Mouse (Mus musculus) ES-E14 (cell line): Measurements from ENCODE around the gene Ybx1. TPM values are rescaled to one million over a fixed set of nuclear protein-coding genes. Genes with fewer than 3 reads are reported as not detected.
A peak's percentile ranks its signal among the peaks of the same experiment; 100 is the strongest.

Experiments used
- DNase-seq: peaks from one replicate; pipeline ENCODE4 v3.0.0-alpha.2; 2013; ENCODE audit warnings: low read depth, low spot score
- H3K27ac ChIP-seq: 2 replicates; pipeline ENCODE4 v1.5.1; 2012; ENCODE audit warnings: low read depth, mild to moderate bottlenecking, low read length, moderate library complexity, mixed read lengths; ENCODE audit not compliant: poor library complexity, insufficient read depth, severe bottlenecking
- H3K36me3 ChIP-seq: 2 replicates; pipeline ENCODE4 v1.6.1; 2012; ENCODE audit warnings: mild to moderate bottlenecking, low read length, moderate library complexity, mixed read lengths; ENCODE audit not compliant: control insufficient read depth, poor library complexity, insufficient read depth, severe bottlenecking
- H3K4me1 ChIP-seq, 2 experiments: fragments of 150-350 bp in 1 of 2; sonication (generic) in 1 of 2; 2 replicates each; pipeline ENCODE4 v1.6.1; 2012; ENCODE audit warnings: low read length in 2 of 2, mild to moderate bottlenecking in 1 of 2, mixed read lengths in 1 of 2; ENCODE audit not compliant: control insufficient read depth in 2 of 2, insufficient read depth in 2 of 2, poor library complexity in 1 of 2
- H3K4me3 ChIP-seq, 2 experiments: fragments of 150-350 bp in 1 of 2; sonication (generic) in 1 of 2; 2 replicates each; pipeline ENCODE4 v1.5.1; 2012; ENCODE audit warnings: low read length in 2 of 2, low read depth in 1 of 2, mild to moderate bottlenecking in 1 of 2, mixed read lengths in 1 of 2; ENCODE audit not compliant: insufficient read depth in 1 of 2, poor library complexity in 1 of 2, severe bottlenecking in 1 of 2
- H3K9ac ChIP-seq: 2 replicates; pipeline ENCODE4 v1.6.1; 2012; ENCODE audit warnings: low read depth, mild to moderate bottlenecking, low read length, mixed read lengths; ENCODE audit not compliant: poor library complexity, insufficient read depth, severe bottlenecking
- H3K9me3 ChIP-seq: fragments of 150-350 bp; sonication (generic); 2 replicates; pipeline ENCODE4 v1.6.1; 2012; ENCODE audit warnings: low read depth, mild to moderate bottlenecking, low read length; ENCODE audit not compliant: control insufficient read depth, insufficient read depth
- CHD2 ChIP-seq: IDR thresholded peaks from 2 replicates; pipeline ENCODE4 v1.6.1; 2014; ENCODE audit warnings: mild to moderate bottlenecking, low read depth, low read length, inconsistent platforms
- HCFC1 ChIP-seq: IDR thresholded peaks from 2 replicates; pipeline ENCODE4 v1.6.1; 2012; ENCODE audit warnings: low read length, inconsistent platforms, borderline replicate concordance; ENCODE audit not compliant: insufficient read depth
- MAFK ChIP-seq: IDR thresholded peaks from 2 replicates; pipeline ENCODE4 v1.6.1; 2014; ENCODE audit warnings: mild to moderate bottlenecking, low read depth, low read length, inconsistent platforms; ENCODE audit not compliant: insufficient read depth
- ZC3H11A ChIP-seq: IDR thresholded peaks from 2 replicates; pipeline ENCODE4 v1.6.1; 2012; ENCODE audit warnings: low read depth, mild to moderate bottlenecking, inconsistent platforms, low read length, borderline replicate concordance
- ZNF384 ChIP-seq: IDR thresholded peaks from 2 replicates; pipeline ENCODE4 v1.6.1; 2012; ENCODE audit warnings: low read depth, low read length, inconsistent platforms
- in situ Hi-C, 2 experiments: fragments of 600-800 bp; cut with MboI; formaldehyde crosslinking; loops; one replicate each; pipeline ENCODE4 v1.15.1; 2025; ENCODE audit warnings: low sequenced_read_pairs in 2 of 2, inconsistent platforms in 1 of 2; ENCODE audit not compliant: unreplicated experiment in 2 of 2
- total RNA-seq: library from RNA; depleted of rRNA; stranded (reverse); fragments of 300-350 nt; gene quantifications from 2 replicates; pipeline ENCODE4 v1.2.3, GENCODE M21; 2012

The Ybx1 gene
- total RNA-seq, 1 experiment, result 855 TPM

DNA sequence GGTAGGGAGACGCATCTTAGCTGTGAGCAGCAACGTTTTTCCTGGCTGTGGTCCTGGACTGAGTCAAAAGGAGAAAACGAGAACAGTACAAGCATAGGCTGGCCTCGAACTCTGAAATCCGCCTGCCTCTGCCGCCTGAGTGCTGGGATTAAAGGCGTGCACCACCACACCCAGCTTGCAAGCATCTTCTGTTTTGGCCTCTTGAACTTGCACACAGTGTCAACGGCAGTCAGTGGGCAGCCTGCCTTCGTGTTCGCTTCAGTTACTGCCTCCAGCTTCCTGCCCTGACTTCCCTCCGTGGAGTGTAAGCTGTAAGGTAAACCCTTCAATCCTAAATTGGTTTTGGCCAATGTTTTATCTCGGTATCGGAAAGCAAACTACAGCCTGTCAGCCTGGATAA, 27.8 kb downstream of the Ybx1 start:
- peaks cover 0 to 2% of the 10 kb centered on the region in 2 experiments; a peak in 1 of 4 replicates for H3K4me1 ChIP-seq
- H3K9me3 ChIP-seq, result no peaks in the 10 kb centered on the region
- DNase-seq, result no peak
- in situ Hi-C loops, result no loop called here
- no peak for TF ChIP-seq ZC3H11A
- TF ChIP-seq ZNF384, result no peak
- TF ChIP-seq CHD2, result no peak
- TF ChIP-seq HCFC1, result no peak
- no peak for TF ChIP-seq MAFK
- H3K9ac ChIP-seq, result no peak overlapping the region
- peaks cover 6% of the 10 kb centered on the region; the same call in 1 of the 2 replicates for H3K36me3 ChIP-seq
- H3K4me3 ChIP-seq, result no peak overlapping the region
- H3K27ac ChIP-seq, result no peak overlapping the region

DNA sequence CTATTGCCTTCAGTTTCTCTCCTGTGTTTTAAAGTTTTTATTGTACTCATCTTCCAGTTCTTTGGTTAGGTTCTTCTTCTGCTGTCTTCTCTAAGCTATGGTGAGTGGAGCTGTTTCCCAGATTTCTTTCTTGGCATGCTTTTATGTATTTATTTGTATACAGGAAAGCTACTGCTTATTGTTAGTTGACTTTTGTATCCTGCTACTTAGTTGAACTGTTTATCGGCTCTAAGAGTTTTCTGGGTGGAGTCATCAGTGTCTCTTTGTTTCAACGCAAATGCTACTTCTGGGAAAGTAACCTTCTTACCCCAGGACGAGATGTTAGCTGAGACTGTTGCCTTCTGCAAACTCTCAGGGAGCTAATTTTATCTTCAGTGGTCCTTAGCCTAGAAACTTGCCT, 30.9 kb downstream of the Ybx1 start:
- Histone ChIP-seq H3K9ac (no peak overlapping the region), H3K9me3 (no peaks in the 10 kb centered on the region), H3K4me3 (no peak overlapping the region), H3K4me1 (peaks cover 0 to 14% of the 10 kb centered on the region in 2 experiments; a peak in 1 of 4 replicates), H3K27ac (no peak overlapping the region), H3K36me3 (no peaks in the 10 kb centered on the region)
- in situ Hi-C loops, result no loop called here
- TF ChIP-seq HCFC1 (no peak), ZNF384 (no peak), ZC3H11A (no peak), CHD2 (no peak), MAFK (no peak)
- no peak for DNase-seq

DNA sequence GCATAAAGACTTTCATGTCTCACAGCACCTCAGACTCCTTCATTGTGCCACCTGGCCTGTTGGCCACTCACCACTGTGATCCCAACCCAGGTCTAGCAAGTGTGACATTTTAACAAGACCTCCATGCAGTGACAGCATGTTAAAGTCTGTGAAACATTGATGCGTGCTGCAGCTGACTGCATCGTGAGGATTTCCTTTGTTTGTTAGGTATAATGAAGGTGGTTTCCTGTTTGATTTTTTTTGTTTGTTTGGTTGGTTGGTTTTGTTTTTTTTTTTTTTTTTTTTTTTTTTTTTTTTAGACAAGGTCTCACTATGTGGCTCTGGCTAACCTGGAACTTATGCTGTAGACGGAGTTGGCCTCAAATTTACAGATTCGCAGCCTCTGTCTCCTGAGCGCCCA, 31.9 kb downstream of the Ybx1 start:
- Histone ChIP-seq H3K36me3 (no peaks in the 10 kb centered on the region), H3K4me1 (peaks cover 0 to 14% of the 10 kb centered on the region in 2 experiments; a peak in 1 of 4 replicates), H3K9me3 (no peaks in the 10 kb centered on the region), H3K4me3 (no peak overlapping the region), H3K27ac (no peak overlapping the region), H3K9ac (no peak overlapping the region)
- no peak for DNase-seq
- TF ChIP-seq CHD2, result no peak
- no peak for TF ChIP-seq ZC3H11A
- peak; percentile 29; the same call in 1 of the 2 replicates for TF ChIP-seq ZNF384
- TF ChIP-seq HCFC1, result no peak
- no peak for TF ChIP-seq MAFK
- in situ Hi-C loops, result no loop called here

DNA sequence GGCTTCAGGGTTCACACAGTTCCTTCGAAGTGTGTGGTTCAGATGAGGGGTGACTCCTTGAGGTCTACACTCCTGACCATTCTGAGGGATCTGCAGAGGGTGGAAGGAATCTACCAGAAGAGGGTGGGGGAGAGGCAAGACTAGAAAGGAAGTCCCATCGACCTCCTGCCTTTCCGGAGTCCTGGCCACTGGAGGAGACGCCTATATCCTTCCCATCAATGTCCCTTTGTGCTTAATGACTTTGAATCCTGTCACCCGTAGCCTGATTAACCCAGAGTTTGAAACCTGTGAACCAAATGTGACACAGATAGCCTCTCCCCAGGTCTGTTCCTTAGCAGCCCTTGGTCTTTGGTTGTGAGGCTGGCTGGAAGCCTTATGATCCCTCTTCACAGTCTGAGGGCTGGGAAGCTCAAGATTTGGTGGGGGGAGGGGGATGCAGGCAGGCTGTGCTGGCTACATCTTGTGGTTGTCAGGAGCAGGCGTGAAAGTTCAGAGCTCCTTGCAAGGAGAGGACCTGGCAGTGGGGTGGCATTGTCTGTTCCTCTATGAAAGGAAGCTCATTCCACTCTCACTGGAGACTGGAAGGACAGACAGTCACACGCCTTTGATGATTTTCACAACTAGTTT, 33.2 kb downstream of the Ybx1 start:
- Histone ChIP-seq H3K27ac (no peak overlapping the region), H3K4me1 (peaks cover 0 to 12% of the 10 kb centered on the region in 2 experiments; a peak in 1 of 4 replicates), H3K9ac (no peak overlapping the region), H3K36me3 (no peaks in the 10 kb centered on the region), H3K4me3 (no peak overlapping the region), H3K9me3 (no peaks in the 10 kb centered on the region)
- in situ Hi-C loops, result no loop called here
- no peak for DNase-seq
- TF ChIP-seq ZC3H11A, result no peak
- no peak for TF ChIP-seq HCFC1
- TF ChIP-seq CHD2, result no peak
- TF ChIP-seq MAFK, result no peak
- no peak for TF ChIP-seq ZNF384
